Mouse (Mus musculus) pancreas, adult 10 weeks (tissue): ENCODE results near the gene Tmub2. TPM values are rescaled to one million over a fixed set of nuclear protein-coding genes. Genes with fewer than 3 reads are reported as not detected.

Experiments used
- polyA plus RNA-seq: library from polyadenylated mRNA; stranded (reverse); fragments of 350-450 nt; fragmentation: Illumina TruSeq; extraction: RNeasy Lipid Tissue Mini Kit (QIAGEN cat#74804); gene quantifications from one replicate; pipeline ENCODE4 v1.2.3, GENCODE M21; 2015; ENCODE audit warnings: low read depth, low replicate concordance; ENCODE audit not compliant: insufficient read depth

Tmub2 gene
- polyA plus RNA-seq, result 12.1 TPM

DNA sequence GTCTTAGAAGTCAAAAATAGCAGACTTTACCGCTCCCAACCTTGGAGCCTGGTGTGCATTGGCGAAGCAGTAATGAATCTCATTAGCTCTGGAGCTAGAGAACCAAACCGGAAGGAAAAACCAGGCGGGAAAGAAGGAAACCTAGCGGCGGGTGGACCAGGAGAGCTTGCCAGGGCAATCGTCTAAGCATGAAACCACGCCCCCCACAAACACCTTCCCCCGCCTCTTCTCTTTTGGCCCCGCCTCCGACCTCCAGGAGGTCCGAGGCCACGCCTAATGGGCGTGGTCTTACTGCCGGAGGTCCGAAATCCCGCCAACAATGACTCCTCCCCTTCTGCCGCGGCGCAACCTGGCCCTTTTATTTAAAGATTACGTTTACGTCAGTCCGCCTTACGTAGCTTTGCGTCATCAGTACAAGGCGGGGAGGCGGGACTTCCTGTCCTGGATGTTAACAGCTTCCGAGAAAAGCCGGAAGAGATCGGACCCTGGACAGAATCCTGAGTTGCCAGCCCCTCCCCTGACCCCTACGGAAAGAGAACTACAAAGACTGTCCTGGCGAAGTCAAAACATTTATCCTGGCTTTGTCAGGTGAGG, at the start of gene Tmub2:
Gene Tmub2, plus strand, starts transcription at position 431 of the 594 bp plus-strand sequence.

DNA sequence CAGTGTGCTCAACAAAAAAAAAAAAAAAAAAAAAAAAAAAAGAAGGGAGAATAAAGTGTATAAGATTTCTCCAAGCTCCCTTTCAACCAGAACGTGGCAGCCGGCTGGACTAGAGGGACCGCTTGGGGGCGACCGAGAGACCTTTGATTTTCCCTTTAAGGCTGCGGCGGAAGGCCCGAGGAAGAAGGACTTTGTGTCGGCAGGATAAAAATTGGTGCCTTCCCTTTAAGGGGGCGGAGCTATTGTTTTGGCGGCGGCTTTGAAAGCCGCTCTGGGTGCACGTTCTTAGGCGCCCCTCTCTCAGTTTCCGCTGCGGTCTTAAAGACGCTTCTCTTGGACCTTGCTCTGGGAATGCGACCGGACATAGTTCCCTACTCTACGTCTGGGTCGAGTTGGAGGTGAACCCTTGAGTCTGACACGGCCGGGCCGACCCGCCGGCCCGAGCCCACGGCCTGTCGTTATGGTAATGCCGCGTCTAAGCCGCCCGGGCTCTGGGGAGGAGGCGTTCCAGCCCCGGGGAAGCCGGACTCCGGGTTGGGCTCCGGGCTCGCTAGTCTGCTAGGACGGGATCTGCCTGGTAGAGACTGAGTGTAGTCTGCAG, 36.0 kb upstream of the Tmub2 start, which contains the start of gene BC030867:
Gene BC030867, plus strand, starts transcription at position 253 of the 601 bp plus-strand sequence.

GRCm38 (mm10) chr11:102268520-102269244, 16.0 kb upstream of the Tmub2 start, which contains the start of gene Asb16:
Gene Asb16, plus strand, starts transcription at chr11:102268743.

DNA sequence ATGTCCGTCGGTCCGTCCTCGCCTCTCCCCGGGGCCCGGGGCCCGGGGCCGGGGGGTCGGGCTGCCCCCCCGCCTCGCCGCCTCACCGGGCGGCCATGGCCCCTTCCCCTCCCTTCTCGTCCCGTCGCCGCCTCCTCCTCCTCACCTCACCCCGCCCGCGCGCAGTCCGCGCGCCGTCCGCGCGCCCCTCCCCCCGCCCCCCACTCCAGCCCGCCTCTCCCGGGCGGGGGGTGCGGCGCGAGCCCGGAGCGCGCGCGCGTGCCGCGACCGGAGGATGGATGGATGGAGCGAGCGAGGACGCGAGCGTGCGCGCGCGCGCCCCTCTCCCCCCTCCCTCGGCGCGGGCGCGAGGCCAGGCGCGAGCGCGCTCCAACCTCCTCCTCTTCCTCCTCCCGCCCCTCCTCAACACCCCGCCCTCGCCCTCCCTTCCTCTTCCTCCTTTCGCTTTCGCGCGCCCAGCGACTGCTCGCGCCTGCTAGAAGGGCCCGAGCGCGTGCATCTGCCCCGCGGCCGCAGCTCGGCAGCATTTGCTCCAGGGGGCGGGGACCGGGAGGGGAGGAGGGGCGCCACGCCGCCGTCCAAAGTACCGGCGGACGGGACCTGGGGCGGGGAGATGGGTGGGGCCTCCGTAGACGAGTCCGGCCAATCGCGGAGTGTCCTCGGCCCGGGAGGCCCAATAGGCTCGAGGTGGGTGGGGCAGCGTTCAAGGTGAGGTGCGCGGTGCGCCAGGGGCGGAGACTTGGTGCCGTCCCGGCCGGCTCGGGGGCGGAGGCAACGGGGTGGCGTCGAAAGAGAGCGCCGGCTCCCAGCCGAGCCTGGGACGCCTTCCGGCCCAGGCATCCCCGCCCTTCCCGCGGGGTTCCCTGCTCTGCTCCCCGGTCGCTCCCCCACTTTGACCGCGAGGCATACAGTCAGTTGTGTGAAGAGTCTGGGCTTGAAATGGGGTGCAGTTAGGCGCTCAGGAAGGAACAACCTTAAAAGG, 12.1 kb downstream of the Tmub2 start, which contains the start of gene Atxn7l3:
Gene Atxn7l3, minus strand, starts transcription at position 141 of the 982 bp plus-strand sequence.

DNA sequence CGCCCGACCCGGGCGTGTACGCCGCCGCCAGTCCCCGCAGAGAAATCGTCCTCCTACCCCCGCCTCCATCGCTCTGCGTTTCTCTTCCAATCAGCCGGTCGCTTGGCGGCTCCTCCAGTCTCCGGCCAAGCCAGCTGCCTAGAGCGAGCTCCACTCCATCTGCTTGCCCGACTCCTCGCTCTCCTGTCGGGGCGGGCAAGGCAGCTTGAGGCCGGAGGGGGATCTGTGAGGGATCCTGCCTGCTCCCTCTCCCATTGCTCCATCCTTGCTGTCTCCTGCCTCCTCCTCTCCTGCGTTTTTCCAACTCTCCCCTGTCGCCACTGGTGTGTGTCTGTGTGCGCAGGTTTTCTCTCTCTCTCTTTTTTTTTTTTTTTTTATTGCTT, 34.7 kb downstream of the Tmub2 start, which contains the start of gene Ubtf:
Gene Ubtf, minus strand, starts transcription at position 333 of the 383 bp plus-strand sequence.

Other genes starting within 250 kb of the Tmub2 start
- 30.6 TPM for gene Cd300lg, start 243.4 kb upstream of the Tmub2 start, polyA plus RNA-seq
- 3.7 TPM for gene Mpp2, start 196.4 kb upstream of the Tmub2 start, polyA plus RNA-seq
- 164 TPM for gene Ppy, start 183.6 kb upstream of the Tmub2 start, polyA plus RNA-seq
- gene Pyy, start 177.1 kb upstream of the Tmub2 start, polyA plus RNA-seq, result 196 TPM
- gene Nags, start 139.4 kb upstream of the Tmub2 start, polyA plus RNA-seq, result 0.54 TPM
- 4.6 TPM for gene Tmem101, start 128.5 kb upstream of the Tmub2 start, polyA plus RNA-seq
- 7.2 TPM for gene Lsm12, start 99.6 kb upstream of the Tmub2 start, polyA plus RNA-seq
- 15.2 TPM for gene G6pc3, start 95.3 kb upstream of the Tmub2 start, polyA plus RNA-seq
- 28.4 TPM for gene Hdac5, start 54.8 kb upstream of the Tmub2 start, polyA plus RNA-seq
- not detected for gene BC030867, start 36.0 kb upstream of the Tmub2 start, polyA plus RNA-seq
- gene Asb16, start 16.2 kb upstream of the Tmub2 start, polyA plus RNA-seq, result 1.0 TPM
- gene Atxn7l3, start 11.7 kb downstream of the Tmub2 start, polyA plus RNA-seq, result 8.1 TPM
- 18.2 TPM for gene Ubtf, start 34.8 kb downstream of the Tmub2 start, polyA plus RNA-seq
- gene Slc4a1, start 81.3 kb downstream of the Tmub2 start, polyA plus RNA-seq, result not detected
- gene Rundc3a, start 108.5 kb downstream of the Tmub2 start, polyA plus RNA-seq, result 8.0 TPM
- 90.0 TPM for gene Slc25a39, start 123.0 kb downstream of the Tmub2 start, polyA plus RNA-seq
- 64.6 TPM for gene Grn, start 145.4 kb downstream of the Tmub2 start, polyA plus RNA-seq
- 0.76 TPM for gene Fam171a2, start 162.8 kb downstream of the Tmub2 start, polyA plus RNA-seq
- gene Itga2b, start 185.2 kb downstream of the Tmub2 start, polyA plus RNA-seq, result 3.5 TPM